Mouse (Mus musculus): Measurements from ENCODE around the gene Ldb3. TPM values are rescaled to one million over a fixed set of nuclear protein-coding genes. Genes with fewer than 3 reads are reported as not detected.

Ldb3 gene
- total and polyA plus RNA-seq, 2 experiments from 2014 or later, result 1.3 to 1.7 TPM

DNA sequence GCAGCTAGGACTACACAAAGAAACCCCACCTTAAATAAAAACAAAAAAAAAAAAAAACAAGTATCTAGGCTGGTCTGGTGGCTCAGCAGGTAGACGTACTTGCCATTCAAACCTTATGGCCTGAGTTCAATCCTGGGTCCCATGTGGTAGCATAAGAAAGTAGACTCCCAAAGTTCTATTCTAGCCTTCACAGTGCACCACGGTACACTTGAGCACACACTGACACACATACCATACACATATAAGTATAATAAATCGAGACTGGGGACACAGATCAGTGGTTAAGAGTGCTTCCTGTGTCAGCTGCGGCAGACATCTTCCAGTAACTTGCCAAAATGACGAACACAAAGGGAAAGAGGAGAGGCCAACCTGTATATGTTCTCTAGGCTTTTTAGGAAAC lies 72.6 kb downstream of the Ldb3 start:
- DNase-seq (ENCODE audit: low spot score), result no peak
- 89% methylated on average over 5 of the region's 5 CpGs for WGBS
- H3K36me3 ChIP-seq (ENCODE audit: insufficient read depth, low read length), result no peaks in the 10 kb centered on the region
- no peak overlapping the region for H3K4me3 ChIP-seq (ENCODE audit: low read length)
- ATAC-seq, result no peak
- H3K27ac ChIP-seq, result no peak overlapping the region
- H3K9me3 ChIP-seq (ENCODE audit: low read length), result no peaks in the 10 kb centered on the region
- no peak overlapping the region for H3K4me2 ChIP-seq (ENCODE audit: low read depth, low read length)
- H3K27me3 ChIP-seq (ENCODE audit: insufficient read depth, low read length), result no peaks in the 10 kb centered on the region
- no peak for TF ChIP-seq CTCF (IDR thresholded peaks at IDR 0.05; ENCODE audit: low read depth)
- H3K9ac ChIP-seq (replicated peaks; ENCODE audit: low read length), result no peak overlapping the region
- H3K4me1 ChIP-seq (ENCODE audit: insufficient read depth, low read length), result no peaks in the 10 kb centered on the region

DNA sequence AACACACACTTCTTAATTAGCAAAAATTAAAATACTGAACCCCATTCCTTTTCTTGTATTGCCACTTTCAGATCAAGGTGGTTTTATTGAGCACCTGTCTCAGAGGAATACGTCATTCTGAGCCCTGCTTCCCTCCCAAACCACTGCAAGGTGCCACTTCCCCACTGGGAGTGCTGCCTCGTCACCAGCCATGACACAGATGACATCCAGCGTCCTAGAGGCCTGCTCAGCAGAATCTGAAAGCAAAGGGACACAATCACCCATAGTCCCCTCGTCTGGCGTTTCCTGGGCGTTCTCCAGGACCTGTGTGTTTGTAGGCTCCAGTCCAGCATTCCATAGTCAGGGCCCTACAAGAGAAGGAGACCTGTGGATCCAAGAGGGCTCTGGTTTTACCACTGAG lies 74.4 kb downstream of the Ldb3 start:
- H3K27ac ChIP-seq, result no peak overlapping the region
- no peaks in the 10 kb centered on the region for H3K27me3 ChIP-seq (ENCODE audit: insufficient read depth, low read length)
- no peak for ATAC-seq
- H3K9me3 ChIP-seq (ENCODE audit: low read length), result no peaks in the 10 kb centered on the region
- no peaks in the 10 kb centered on the region for H3K36me3 ChIP-seq (ENCODE audit: insufficient read depth, low read length)
- WGBS, result 28% methylated on average over 6 of the region's 6 CpGs
- no peaks in the 10 kb centered on the region for H3K4me1 ChIP-seq (ENCODE audit: insufficient read depth, low read length)
- H3K9ac ChIP-seq (replicated peaks; ENCODE audit: low read length), result no peak overlapping the region
- TF ChIP-seq CTCF (IDR thresholded peaks at IDR 0.05; ENCODE audit: low read depth), result peak; percentile 11; the same call in 1 of the 2 replicates
- H3K4me2 ChIP-seq (ENCODE audit: low read depth, low read length), result no peak overlapping the region
- DNase-seq (ENCODE audit: low spot score), result no peak
- H3K4me3 ChIP-seq (ENCODE audit: low read length), result no peak overlapping the region

- peaks cover 7% of the 10 kb centered on the region; the same call in 1 of the 2 replicates for H3K4me1 ChIP-seq (ENCODE audit: insufficient read depth, low read length)
- no peak overlapping the region for H3K4me3 ChIP-seq (ENCODE audit: low read length)
- no peaks in the 10 kb centered on the region for H3K36me3 ChIP-seq (ENCODE audit: insufficient read depth, low read length)
- no peaks in the 10 kb centered on the region for H3K27me3 ChIP-seq (ENCODE audit: insufficient read depth, low read length)
- DNase-seq (ENCODE audit: low spot score), result no peak
- H3K4me2 ChIP-seq (ENCODE audit: low read depth, low read length), result no peak overlapping the region
- H3K9me3 ChIP-seq (ENCODE audit: low read length), result no peaks in the 10 kb centered on the region
- WGBS, result 91% methylated on average over 4 of the region's 4 CpGs
- H3K27ac ChIP-seq, result no peak overlapping the region
- ATAC-seq, result no peak
- H3K9ac ChIP-seq (replicated peaks; ENCODE audit: low read length), result no peak overlapping the region
- no peak for TF ChIP-seq CTCF (IDR thresholded peaks at IDR 0.05; ENCODE audit: low read depth)
Measured at GRCm38 (mm10) chr14:34512602-34513001, 75.9 kb downstream of the Ldb3 start.

DNA sequence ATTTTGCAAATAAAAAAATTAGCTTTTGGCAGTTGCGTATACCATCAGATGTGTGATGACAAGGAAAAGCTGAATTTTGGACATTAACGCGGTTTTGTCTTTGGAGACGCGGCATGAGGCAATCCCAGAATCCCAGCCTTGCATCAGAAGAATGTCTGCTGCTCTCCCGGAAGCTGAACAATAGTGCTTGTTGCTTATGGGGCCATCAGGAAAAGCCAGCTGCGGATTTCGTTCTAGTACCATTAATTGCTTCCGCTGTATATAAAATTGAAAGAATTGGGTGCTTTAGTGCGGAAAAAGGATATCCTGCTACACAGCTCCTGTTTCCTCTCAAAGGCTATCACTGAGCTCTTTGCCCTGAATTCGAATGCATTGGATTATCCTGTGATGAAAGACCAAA lies 76.6 kb downstream of the Ldb3 start:
- ATAC-seq (no peak), DNase-seq (ENCODE audit: low spot score) (no peak)
- 81% methylated on average over 11 of the region's 11 CpGs for WGBS
- no peaks in the 10 kb centered on the region for H3K27me3 ChIP-seq (ENCODE audit: insufficient read depth, low read length)
- H3K9me3 ChIP-seq (ENCODE audit: low read length), result no peaks in the 10 kb centered on the region
- H3K4me3 ChIP-seq (ENCODE audit: low read length), result no peak overlapping the region
- no peaks in the 10 kb centered on the region for H3K36me3 ChIP-seq (ENCODE audit: insufficient read depth, low read length)
- TF ChIP-seq CTCF (IDR thresholded peaks at IDR 0.05; ENCODE audit: low read depth), result no peak
- no peak overlapping the region for H3K27ac ChIP-seq
- no peak overlapping the region for H3K4me2 ChIP-seq (ENCODE audit: low read depth, low read length)
- H3K4me1 ChIP-seq (ENCODE audit: insufficient read depth, low read length), result peaks cover 7% of the 10 kb centered on the region; the same call in 1 of the 2 replicates
- no peak overlapping the region for H3K9ac ChIP-seq (replicated peaks; ENCODE audit: low read length)

DNA sequence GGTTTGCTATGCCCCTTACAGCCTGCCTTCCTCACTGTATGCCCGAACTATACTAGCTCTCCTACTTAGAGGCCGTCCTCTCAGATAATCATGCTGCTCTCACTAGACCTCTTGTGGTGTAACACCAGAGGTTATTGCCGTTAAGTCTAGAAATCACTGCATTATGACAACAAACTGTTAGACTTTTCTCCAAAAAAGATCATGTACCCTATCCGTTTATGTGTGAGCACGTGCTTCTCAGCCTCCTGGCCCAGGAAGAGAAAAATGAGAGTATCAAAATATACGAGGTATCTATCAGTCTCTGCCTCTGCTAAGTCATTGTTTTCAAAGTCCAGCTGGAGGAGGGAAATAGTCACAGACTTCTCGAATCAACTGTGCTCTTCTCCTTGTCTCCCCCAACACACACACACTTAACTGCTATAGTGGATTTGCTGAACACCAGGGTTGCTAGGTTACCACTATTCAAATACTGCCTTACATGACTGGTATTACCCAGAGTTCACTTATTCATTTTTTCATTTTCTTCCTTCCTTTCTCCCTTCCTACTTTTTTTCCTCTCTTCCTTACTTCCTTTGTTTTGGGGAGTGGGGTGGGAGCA lies 79.5 kb downstream of the Ldb3 start:
- H3K9ac ChIP-seq (replicated peaks; ENCODE audit: low read length), result no peak overlapping the region
- no peaks in the 10 kb centered on the region for H3K9me3 ChIP-seq (ENCODE audit: low read length)
- H3K27ac ChIP-seq, result no peak overlapping the region
- TF ChIP-seq CTCF (IDR thresholded peaks at IDR 0.05; ENCODE audit: low read depth), result no peak
- H3K4me2 ChIP-seq (ENCODE audit: low read depth, low read length), result no peak overlapping the region
- H3K4me3 ChIP-seq (ENCODE audit: low read length), result no peak overlapping the region
- H3K36me3 ChIP-seq (ENCODE audit: insufficient read depth, low read length), result no peaks in the 10 kb centered on the region
- peaks cover 7% of the 10 kb centered on the region; the same call in 1 of the 2 replicates for H3K4me1 ChIP-seq (ENCODE audit: insufficient read depth, low read length)
- DNase-seq (ENCODE audit: low spot score) (no peak), ATAC-seq (0 out of 2 replicates have a peak, but pooled peaks have one; percentile 33)
- no peaks in the 10 kb centered on the region for H3K27me3 ChIP-seq (ENCODE audit: insufficient read depth, low read length)
- WGBS, result 34% methylated on average over 7 of the region's 7 CpGs

DNA sequence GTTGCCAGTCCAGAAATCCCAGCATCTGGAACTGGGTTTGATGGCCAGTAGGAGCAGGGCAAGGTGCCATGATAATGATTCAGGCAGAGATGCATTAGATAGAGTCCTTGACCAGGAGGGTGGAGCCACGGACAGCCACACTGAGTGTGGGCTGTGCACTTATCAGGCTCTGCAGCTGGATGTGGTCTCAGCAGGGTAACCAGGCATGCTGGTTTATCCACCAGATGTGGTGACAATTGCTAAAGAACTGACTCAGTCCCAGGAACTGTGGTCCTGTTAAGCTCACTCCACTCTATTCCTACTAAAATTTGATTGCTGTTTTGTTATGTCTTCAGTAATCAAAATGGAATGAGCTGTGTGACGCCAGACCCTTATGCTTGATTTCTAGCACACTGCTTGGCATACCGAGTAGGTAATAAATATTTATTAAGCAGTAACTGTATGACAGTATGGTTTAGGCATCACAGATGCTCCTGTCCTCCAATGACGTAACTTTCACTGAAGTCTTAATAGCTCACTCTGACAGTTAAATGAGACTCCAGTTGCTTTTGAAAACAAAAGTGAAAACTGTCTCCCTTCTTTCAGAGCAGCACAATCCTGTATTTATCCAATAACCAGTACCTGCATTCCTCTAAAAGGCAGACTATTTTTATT lies 80.2 kb downstream of the Ldb3 start:
- no peak overlapping the region for H3K4me3 ChIP-seq (ENCODE audit: low read length)
- no peak for TF ChIP-seq CTCF (IDR thresholded peaks at IDR 0.05; ENCODE audit: low read depth)
- no peaks in the 10 kb centered on the region for H3K9me3 ChIP-seq (ENCODE audit: low read length)
- H3K4me1 ChIP-seq (ENCODE audit: insufficient read depth, low read length), result peaks cover 7% of the 10 kb centered on the region; the same call in 1 of the 2 replicates
- ATAC-seq (peak; percentile 48; the same call in 1 of the 2 replicates), DNase-seq (ENCODE audit: low spot score) (no peak)
- H3K36me3 ChIP-seq (ENCODE audit: insufficient read depth, low read length), result no peaks in the 10 kb centered on the region
- no peak overlapping the region for H3K4me2 ChIP-seq (ENCODE audit: low read depth, low read length)
- 38% methylated on average over 4 of the region's 4 CpGs for WGBS
- H3K9ac ChIP-seq (replicated peaks; ENCODE audit: low read length), result no peak overlapping the region
- H3K27ac ChIP-seq, result no peak overlapping the region
- H3K27me3 ChIP-seq (ENCODE audit: insufficient read depth, low read length), result no peaks in the 10 kb centered on the region

DNA sequence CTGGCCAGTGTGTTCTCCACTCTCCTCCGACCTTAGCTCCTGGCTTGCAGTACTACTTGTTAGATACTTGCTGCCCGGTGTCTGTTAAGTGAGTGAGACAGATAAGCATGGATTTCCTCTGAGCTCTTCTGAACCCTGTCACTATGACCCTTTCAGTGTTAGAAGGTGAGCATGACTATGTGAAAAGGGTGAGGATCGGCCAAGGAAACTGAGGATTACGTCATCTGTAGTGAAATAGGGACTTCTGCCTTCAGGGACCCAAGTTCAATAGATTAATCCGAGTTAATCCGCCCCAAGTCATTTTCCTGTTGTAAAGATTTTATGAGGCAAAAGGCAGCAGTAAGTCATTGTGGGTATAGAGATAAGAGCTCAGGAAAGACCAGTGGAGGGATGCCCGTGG lies 83.2 kb downstream of the Ldb3 start:
- Histone ChIP-seq H3K36me3 (ENCODE audit: insufficient read depth, low read length) (no peaks in the 10 kb centered on the region), H3K4me1 (ENCODE audit: insufficient read depth, low read length) (peaks cover 9% of the 10 kb centered on the region; the same call in 1 of the 2 replicates), H3K27me3 (ENCODE audit: insufficient read depth, low read length) (no peaks in the 10 kb centered on the region), H3K9ac (replicated peaks; ENCODE audit: low read length) (no peak overlapping the region), H3K27ac (no peak overlapping the region), H3K4me3 (ENCODE audit: low read length) (no peak overlapping the region), H3K4me2 (ENCODE audit: low read depth, low read length) (no peak overlapping the region), H3K9me3 (ENCODE audit: low read length) (no peaks in the 10 kb centered on the region)
- DNase-seq (ENCODE audit: low spot score), result no peak
- 81% methylated on average over 7 of the region's 7 CpGs for WGBS
- TF ChIP-seq CTCF (IDR thresholded peaks at IDR 0.05; ENCODE audit: low read depth), result no peak
- ATAC-seq, result no peak
